ENCODE assay signal across 8 mouse cellular contexts in genomic region chr15:93273788-93274678, GRCm38 (mm10). TPM values are rescaled to one million over a fixed set of nuclear protein-coding genes. Genes with fewer than 3 reads are reported as not detected.
DNase-seq lines count a peak whose midpoint lies in the region; ATAC-seq lines count a peak whose summit lies in the region.

No protein-coding gene starts in this region.

- no peaks in the 10 kb centered on the region for H3K27me3 ChIP-seq in liver, embryonic 12.5 days (replicated peaks)

- peaks cover 59% of the 10 kb centered on the region for H3K4me1 ChIP-seq in liver, embryonic 12.5 days

- peak; percentile 47 for DNase-seq in cerebellum, adult 9-11 months
- no peak for DNase-seq in cerebellum, postnatal 14 days
- DNase-seq in thymus, postnatal 14 days, result peak; percentile 22
- no peak for DNase-seq in thymus, postnatal 4 days
- DNase-seq in adrenal gland, postnatal 10 days, result no peak
- DNase-seq in right cerebral cortex, postnatal 36 days (ENCODE audit: low spot score in 2 of 2), result no peak
- DNase-seq in adrenal gland, adult 18-20 months (ENCODE audit: low spot score in 2 of 2), result no peak

- WGBS in liver, embryonic 12.5 days (ENCODE audit: insufficient replicate concordance), result 39% methylated on average over 19 of the region's 19 CpGs

- no peak for ATAC-seq in liver, embryonic 12.5 days

- peaks cover 9% of the 10 kb centered on the region for H3K36me3 ChIP-seq in liver, embryonic 12.5 days

- no peaks in the 10 kb centered on the region for H3K9me3 ChIP-seq in liver, embryonic 12.5 days (replicated peaks)

- H3K4me3 ChIP-seq in liver, embryonic 12.5 days, result peak overlapping the region; percentile 88

- H3K9ac ChIP-seq in liver, embryonic 12.5 days, result peak overlapping the region; percentile 91

- peak overlapping the region; percentile 89 for H3K4me2 ChIP-seq in liver, embryonic 12.5 days

- H3K27ac ChIP-seq in liver, embryonic 12.5 days, result peak overlapping the region; percentile 92

RNA-seq across cellular contexts. Expression of gene Gxylt1, which starts 0.9 kb away (rescaled TPM):
- polyA plus RNA-seq in liver, embryonic 12.5 days (2016; fragmentation: Nextera tagmentation; extraction: Ambion mirVana), result 7.6 and 7.7 TPM in 2 replicates
- 10 to 100 TPM; 22.5 to 26.8 TPM for total RNA-seq in adrenal gland, postnatal 10 days (2021)
- total RNA-seq in adrenal gland, adult 18-20 months (2021), result 10 to 100 TPM; 32.2 to 36.6 TPM

Comparison
In these comparisons a context has a peak if more than half of its experiments do, and no peak if none do; other contexts are left out.
1. DNase-seq: peak in cerebellum, adult 9-11 months (single experiment) and thymus, postnatal 14 days (single experiment); none in cerebellum, postnatal 14 days (0 of 2), thymus, postnatal 4 days (single experiment), adrenal gland, postnatal 10 days (single experiment), right cerebral cortex, postnatal 36 days (0 of 2) and adrenal gland, adult 18-20 months (0 of 2).